Mouse (Mus musculus) cerebellum, adult 2 months (tissue): Measurements from ENCODE around the gene Ndufs8.

Source experiments
- CTCF ChIP-seq: fragments of 200-500 bp; IDR thresholded peaks from 2 replicates; pipeline ENCODE4 v1.5.1; 2011; ENCODE audit warnings: low read depth, mild to moderate bottlenecking, control low read depth, low read length, moderate library complexity, borderline replicate concordance; ENCODE audit not compliant: insufficient read depth
- POLR2A ChIP-seq: fragments of 200-500 bp; IDR thresholded peaks from 2 replicates; pipeline ENCODE4 v1.6.1; 2011; ENCODE audit warnings: low read length, control low read depth, borderline replicate concordance; ENCODE audit not compliant: insufficient read depth

DNA sequence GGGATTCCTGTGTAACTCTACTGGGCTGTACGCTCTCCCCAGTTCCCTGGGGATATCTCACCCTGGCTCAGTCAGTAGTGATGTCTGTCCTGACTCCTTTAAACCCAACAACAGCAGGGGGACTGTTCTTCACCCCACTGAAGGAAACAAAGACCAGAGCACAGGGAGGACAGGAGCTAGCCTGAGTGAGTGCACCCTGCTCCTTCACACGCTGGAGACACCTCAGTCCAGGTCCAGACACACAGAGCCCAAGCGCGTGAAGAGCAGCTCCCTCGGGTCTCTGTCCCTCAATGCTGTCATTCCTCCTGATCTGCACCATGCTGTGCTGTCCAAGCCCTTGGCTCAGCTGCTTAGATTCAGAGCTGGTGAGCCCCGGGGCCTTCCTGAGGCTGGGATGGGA is 14.1 kb upstream of the Ndufs8 start:
- TF ChIP-seq CTCF, result no peak
- TF ChIP-seq POLR2A, result no peak
